Mouse (Mus musculus) E14TG2a.4 (cell line): ENCODE results near the gene Rsf1.

ENCODE experiments used
- CTCF ChIP-seq: conservative IDR thresholded peaks from 2 replicates; pipeline ENCODE4 v1.5.1; 2014; ENCODE audit warnings: low read length
- NANOG ChIP-seq: IDR thresholded peaks from 2 replicates; pipeline ENCODE4 v1.6.1; 2014; ENCODE audit warnings: borderline replicate concordance, low read length, mixed read lengths

GRCm38 (mm10) chr7:97570389-97570788 lies 9.3 kb upstream of the Rsf1 start:
- TF ChIP-seq NANOG = no peak
- no peak for TF ChIP-seq CTCF
